Mouse (Mus musculus) midbrain, embryonic 16.5 days (tissue): Measurements from ENCODE around the gene Dbr1. TPM values are rescaled to one million over a fixed set of nuclear protein-coding genes. Genes with fewer than 3 reads are reported as not detected.
A peak's percentile ranks its signal among the peaks of the same experiment; 100 is the strongest.

Source experiments
- ATAC-seq: fragments of 200-750 bp; cut with Nextera tagmentation; 2 replicates; pipeline ENCODE4 v1.8.0; 2017; ENCODE audit warnings: moderate TSS enrichment
- H3K27ac ChIP-seq: fragments of 300-500 bp; sonication (generic); 2 replicates; pipeline ENCODE4 v1.5.1; 2014; ENCODE audit warnings: mild to moderate bottlenecking, low read length, mixed read lengths
- H3K27me3 ChIP-seq: fragments of 300-500 bp; sonication (generic); 2 replicates; pipeline ENCODE4 v1.6.1; 2014; ENCODE audit warnings: low read depth, low read length, mixed read lengths; ENCODE audit not compliant: control insufficient read depth, insufficient read depth
- H3K36me3 ChIP-seq: fragments of 300-500 bp; sonication (generic); 2 replicates; pipeline ENCODE4 v1.6.1; 2014; ENCODE audit warnings: mild to moderate bottlenecking, low read length, moderate library complexity, mixed read lengths; ENCODE audit not compliant: control insufficient read depth, insufficient read depth
- H3K4me1 ChIP-seq: fragments of 300-500 bp; sonication (generic); 2 replicates; pipeline ENCODE4 v1.6.1; 2014; ENCODE audit warnings: mild to moderate bottlenecking, low read length, mixed read lengths; ENCODE audit not compliant: control insufficient read depth, insufficient read depth
- H3K4me2 ChIP-seq: fragments of 300-500 bp; sonication (generic); 2 replicates; pipeline ENCODE4 v1.6.1; 2014; ENCODE audit warnings: mild to moderate bottlenecking, low read length, mixed read lengths
- H3K4me3 ChIP-seq: fragments of 300-500 bp; sonication (generic); 2 replicates; pipeline ENCODE4 v1.5.1; 2014; ENCODE audit warnings: low read depth, mild to moderate bottlenecking, low read length, moderate library complexity, mixed read lengths
- H3K9ac ChIP-seq: fragments of 300-500 bp; sonication (generic); 2 replicates; pipeline ENCODE4 v1.6.1; 2014; ENCODE audit warnings: low read depth, low read length, mixed read lengths
- H3K9me3 ChIP-seq: fragments of 300-500 bp; sonication (generic); replicated peaks from 2 replicates; pipeline ENCODE4 v1.6.1; 2014; ENCODE audit warnings: mild to moderate bottlenecking, low read length, mixed read lengths; ENCODE audit not compliant: control insufficient read depth, poor library complexity, severe bottlenecking
- WGBS: fragments of 180-500 bp; shearing (Covaris S2); extraction: QIAGEN DNeasy Blood & Tissue Kit; methylation state at CpG from one replicate; pipeline ENCODE4 v1.1.7; 2014; 5-methylcytosine and 5-hydroxymethylcytosine counted together
- polyA plus RNA-seq: library from polyadenylated mRNA; unstranded; fragments of >200 nt; fragmentation: Nextera tagmentation; extraction: Ambion mirVana; gene quantifications from 2 replicates; pipeline ENCODE4 v1.2.1, GENCODE M21; 2015

The Dbr1 gene
- polyA plus RNA-seq, 1 experiment from 2014 or later, result 25.6 TPM

- no peaks in the 10 kb centered on the region for H3K27me3 ChIP-seq
- peak overlapping the region; percentile 92 for H3K4me2 ChIP-seq
- no peak overlapping the region for H3K27ac ChIP-seq
- 65% methylated on average over 4 of the region's 4 CpGs for WGBS
- no peak overlapping the region for H3K9ac ChIP-seq
- peaks cover 11% of the 10 kb centered on the region; the same call in 1 of the 2 replicates for H3K4me1 ChIP-seq
- ATAC-seq, result no peak
- H3K36me3 ChIP-seq, result no peaks in the 10 kb centered on the region
- H3K4me3 ChIP-seq, result no peak overlapping the region; the same call in 1 of the 2 replicates
- H3K9me3 ChIP-seq, result no peaks in the 10 kb centered on the region
Observed at GRCm38 (mm10) chr9:99628581-99628980, 53.0 kb downstream of the Dbr1 start.

- Histone ChIP-seq H3K36me3 (no peaks in the 10 kb centered on the region), H3K4me2 (peak within 1 kb of the TSS; percentile 92), H3K9ac (peak within 1 kb of the TSS; percentile 70), H3K27ac (peak within 1 kb of the TSS; percentile 75), H3K4me1 (peaks cover 11% of the 10 kb centered on the region; the same call in 1 of the 2 replicates), H3K27me3 (no peaks in the 10 kb centered on the region), H3K4me3 (peak within 1 kb of the TSS; percentile 49), H3K9me3 (no peaks in the 10 kb centered on the region)
- under 1% methylated on average over 44 of the region's 44 CpGs for WGBS
- peak; percentile 90 for ATAC-seq
Observed at GRCm38 (mm10) chr9:99629281-99630011, 53.8 kb downstream of the Dbr1 start, which contains the start of gene Dzip1l. Dzip1l (plus strand) TSS chr9:99629496.

GRCm38 (mm10) chr9:99630071-99630470 lies 54.5 kb downstream of the Dbr1 start:
- peak overlapping the region; percentile 70 for H3K9ac ChIP-seq
- no peak for ATAC-seq
- H3K9me3 ChIP-seq, result no peaks in the 10 kb centered on the region
- peak overlapping the region; percentile 92 for H3K4me2 ChIP-seq
- peak overlapping the region; percentile 49 for H3K4me3 ChIP-seq
- H3K27ac ChIP-seq, result peak overlapping the region; percentile 75
- H3K36me3 ChIP-seq, result no peaks in the 10 kb centered on the region
- under 1% methylated on average over 11 of the region's 11 CpGs for WGBS
- no peaks in the 10 kb centered on the region for H3K27me3 ChIP-seq
- peaks cover 11% of the 10 kb centered on the region; the same call in 1 of the 2 replicates for H3K4me1 ChIP-seq

GRCm38 (mm10) chr9:99630528-99631125 lies 55.0 kb downstream of the Dbr1 start:
- peak overlapping the region; percentile 49 for H3K4me3 ChIP-seq
- H3K27me3 ChIP-seq, result no peaks in the 10 kb centered on the region
- no peaks in the 10 kb centered on the region for H3K9me3 ChIP-seq
- H3K4me2 ChIP-seq, result peak overlapping the region; percentile 92
- WGBS, result 48% methylated on average over 9 of the region's 9 CpGs
- ATAC-seq, result no peak
- H3K27ac ChIP-seq, result no peak overlapping the region
- H3K36me3 ChIP-seq, result no peaks in the 10 kb centered on the region
- peaks cover 11% of the 10 kb centered on the region; the same call in 1 of the 2 replicates for H3K4me1 ChIP-seq
- H3K9ac ChIP-seq, result peak overlapping the region; percentile 70

- ATAC-seq, result no peak
- Histone ChIP-seq H3K27ac (peak overlapping the region; percentile 18; the same call in 1 of the 2 replicates), H3K9ac (no peak overlapping the region), H3K4me3 (no peak overlapping the region), H3K36me3 (0 out of 2 replicates have a peak, but pooled peaks cover 2% of the 10 kb centered on the region), H3K9me3 (no peaks in the 10 kb centered on the region), H3K4me1 (peaks cover 11% of the 10 kb centered on the region; the same call in 1 of the 2 replicates), H3K4me2 (peak overlapping the region; percentile 30; the same call in 1 of the 2 replicates), H3K27me3 (no peaks in the 10 kb centered on the region)
- 17% methylated on average over 2 of the region's 2 CpGs for WGBS
Observed at GRCm38 (mm10) chr9:99631781-99632180, 56.2 kb downstream of the Dbr1 start.

- Histone ChIP-seq H3K9me3 (no peaks in the 10 kb centered on the region), H3K27ac (peak overlapping the region; percentile 18; the same call in 1 of the 2 replicates), H3K27me3 (no peaks in the 10 kb centered on the region), H3K9ac (no peak overlapping the region), H3K36me3 (0 out of 2 replicates have a peak, but pooled peaks cover 2% of the 10 kb centered on the region), H3K4me1 (peaks cover 11% of the 10 kb centered on the region; the same call in 1 of the 2 replicates), H3K4me2 (peak overlapping the region; percentile 30), H3K4me3 (no peak overlapping the region)
- ATAC-seq, result no peak
- 24% methylated on average over 8 of the region's 8 CpGs for WGBS
Observed at GRCm38 (mm10) chr9:99632264-99632663, 56.7 kb downstream of the Dbr1 start.

Other genes with a start within 250 kb of the Dbr1 start
- 0.78 and 0.99 TPM in 2 replicates for gene Esyt3, start 217.2 kb upstream of the Dbr1 start, polyA plus RNA-seq
- 51.2 and 53.5 TPM in 2 replicates for gene Mras, start 138.4 kb upstream of the Dbr1 start, polyA plus RNA-seq
- gene Nme9, start 124.3 kb upstream of the Dbr1 start, polyA plus RNA-seq, result 1.3 and 1.4 TPM in 2 replicates
- 83.5 and 87.2 TPM in 2 replicates for gene Armc8, start 6.9 kb upstream of the Dbr1 start, polyA plus RNA-seq
- gene A4gnt, start 36.7 kb downstream of the Dbr1 start, polyA plus RNA-seq, result not detected in 2 replicates
- gene Dzip1l, start 53.7 kb downstream of the Dbr1 start, polyA plus RNA-seq, result 7.7 and 8.8 TPM in 2 replicates
- not detected in 2 replicates for gene Cldn18, start 141.5 kb downstream of the Dbr1 start, polyA plus RNA-seq